ENCODE assay signal across 17 mouse cellular contexts in the genomic region with DNA sequence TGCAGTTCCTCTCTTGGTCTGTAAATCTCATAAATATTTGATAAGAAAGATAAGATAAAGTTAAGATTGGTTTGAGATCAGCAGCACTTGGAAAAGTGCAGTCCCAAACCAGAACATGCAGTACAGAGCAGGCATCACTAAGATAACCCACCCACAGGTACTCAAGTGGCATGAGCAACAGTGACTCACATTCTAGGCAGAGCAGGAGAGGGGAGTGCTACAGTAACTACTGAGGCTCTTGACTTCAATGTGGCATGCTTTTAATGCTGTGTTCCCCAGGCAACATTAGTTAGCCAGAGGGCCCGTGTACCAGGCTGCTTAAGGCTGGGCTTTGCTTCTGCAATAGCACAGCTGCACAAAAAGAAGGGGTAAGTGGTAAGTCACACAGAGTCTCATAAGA.
"Had no signal": no experiment of that assay in that cellular context is flagged by ENCODE, and none has a peak within 500 bp of the region (broad histone marks: within the 10 kb centered on the region; RNA-seq: fewer than 3 reads in every experiment).

No protein-coding gene starts in this region.

- ATAC-seq: liver, embryonic 12.5 days; midbrain, embryonic 16.5 days had no signal

- H3K36me3 ChIP-seq: limb, embryonic 15.5 days; liver, embryonic 12.5 days; lung, embryonic 15.5 days; midbrain, embryonic 10.5 days; neural tube, embryonic 13.5 days; neural tube, embryonic 15.5 days had no signal

- H3K27me3 ChIP-seq: limb, embryonic 15.5 days; liver, embryonic 12.5 days; lung, embryonic 15.5 days; neural tube, embryonic 13.5 days; neural tube, embryonic 15.5 days had no signal

- H3K9ac ChIP-seq: limb, embryonic 15.5 days; liver, embryonic 12.5 days; liver, embryonic 14.5 days; lung, embryonic 15.5 days; neural tube, embryonic 13.5 days; neural tube, embryonic 15.5 days had no signal

- H3K9me3 ChIP-seq: limb, embryonic 15.5 days; liver, embryonic 12.5 days; lung, embryonic 15.5 days; midbrain, embryonic 10.5 days; neural tube, embryonic 13.5 days; neural tube, embryonic 15.5 days had no signal

- DNase-seq: midbrain, embryonic 14.5 days; retina, postnatal 1 day; right cerebral cortex, postnatal 14 days; right cerebral cortex, postnatal 4 days; spleen, adult 18-20 months; thymus, adult 18-20 months; thymus, postnatal 14 days; thymus, postnatal 36 days had no signal

- H3K4me1 ChIP-seq: liver, embryonic 12.5 days had no signal

- H3K4me2 ChIP-seq: limb, embryonic 15.5 days; liver, embryonic 12.5 days; lung, embryonic 15.5 days; neural tube, embryonic 13.5 days; neural tube, embryonic 15.5 days had no signal

- H3K27ac ChIP-seq: limb, embryonic 15.5 days; liver, embryonic 12.5 days; liver, embryonic 14.5 days; lung, embryonic 15.5 days; midbrain, embryonic 10.5 days; neural tube, embryonic 13.5 days; neural tube, embryonic 15.5 days had no signal

- H3K4me3 ChIP-seq: limb, embryonic 15.5 days; liver, embryonic 12.5 days; lung, embryonic 15.5 days; midbrain, embryonic 10.5 days; myocyte; neural tube, embryonic 13.5 days; neural tube, embryonic 15.5 days had no signal
